Mouse (Mus musculus): Measurements from ENCODE around the gene Slc9a3.

The Slc9a3 gene

GRCm38 (mm10) chr13:74121141-74121602 is at the start of gene Slc9a3:
Gene Slc9a3 (plus strand): TSS chr13:74121457.
- peak; percentile 6 for DNase-seq (ENCODE audit: low read depth, low spot score)

GRCm38 (mm10) chr13:74071714-74072113 is 49.5 kb upstream of the Slc9a3 start:
- DNase-seq (ENCODE audit: low read depth, low spot score): no peak

- DNase-seq (ENCODE audit: low read depth, low spot score): no peak
These were observed 47.9 kb upstream of the Slc9a3 start for GRCm38 (mm10) chr13:74073369-74073768.

GRCm38 (mm10) chr13:74090265-74090664 is 31.0 kb upstream of the Slc9a3 start:
- no peak for DNase-seq (ENCODE audit: low read depth, low spot score)

- DNase-seq (ENCODE audit: low read depth, low spot score): no peak
These were observed 25.3 kb upstream of the Slc9a3 start for GRCm38 (mm10) chr13:74095936-74096335.

- peak; percentile 51 for DNase-seq (ENCODE audit: low read depth, low spot score)
These were observed 24.4 kb upstream of the Slc9a3 start for GRCm38 (mm10) chr13:74096715-74097363.

GRCm38 (mm10) chr13:74098913-74099312 is 22.3 kb upstream of the Slc9a3 start:
- DNase-seq (ENCODE audit: low read depth, low spot score): no peak

- no peak for DNase-seq (ENCODE audit: low read depth, low spot score)
These were observed 19.0 kb upstream of the Slc9a3 start for GRCm38 (mm10) chr13:74102108-74102830.

- DNase-seq (ENCODE audit: low read depth, low spot score): no peak
These were observed 18.2 kb upstream of the Slc9a3 start for GRCm38 (mm10) chr13:74102831-74103582.

- DNase-seq (ENCODE audit: low read depth, low spot score): no peak
These were observed 16.8 kb upstream of the Slc9a3 start for GRCm38 (mm10) chr13:74104417-74104816.

GRCm38 (mm10) chr13:74107410-74107809 is 13.8 kb upstream of the Slc9a3 start:
- no peak for DNase-seq (ENCODE audit: low read depth, low spot score)

- DNase-seq (ENCODE audit: low read depth, low spot score): no peak
These were observed 8.7 kb upstream of the Slc9a3 start for GRCm38 (mm10) chr13:74112593-74112992.

GRCm38 (mm10) chr13:74113626-74114191 is 7.5 kb upstream of the Slc9a3 start:
- DNase-seq (ENCODE audit: low read depth, low spot score): no peak

- DNase-seq (ENCODE audit: low read depth, low spot score): no peak
These were observed 606 bp downstream of the Slc9a3 start for GRCm38 (mm10) chr13:74121795-74122330.

GRCm38 (mm10) chr13:74122632-74123031 is 1.4 kb downstream of the Slc9a3 start:
- no peak for DNase-seq (ENCODE audit: low read depth, low spot score)

- DNase-seq (ENCODE audit: low read depth, low spot score): no peak
These were observed 6.3 kb downstream of the Slc9a3 start for GRCm38 (mm10) chr13:74127571-74127970.

- no peak for DNase-seq (ENCODE audit: low read depth, low spot score)
These were observed 8.7 kb downstream of the Slc9a3 start for GRCm38 (mm10) chr13:74129909-74130308.

GRCm38 (mm10) chr13:74138906-74139647 is 17.8 kb downstream of the Slc9a3 start:
- DNase-seq (ENCODE audit: low read depth, low spot score): no peak

GRCm38 (mm10) chr13:74140793-74141192 is 19.5 kb downstream of the Slc9a3 start:
- no peak for DNase-seq (ENCODE audit: low read depth, low spot score)

- DNase-seq (ENCODE audit: low read depth, low spot score): no peak
These were observed 22.0 kb downstream of the Slc9a3 start for GRCm38 (mm10) chr13:74143282-74143681.

Data from ES-CJ7 (cell line).